Mouse (Mus musculus): ENCODE measurements around the gene Cyb5d1.

DNA sequence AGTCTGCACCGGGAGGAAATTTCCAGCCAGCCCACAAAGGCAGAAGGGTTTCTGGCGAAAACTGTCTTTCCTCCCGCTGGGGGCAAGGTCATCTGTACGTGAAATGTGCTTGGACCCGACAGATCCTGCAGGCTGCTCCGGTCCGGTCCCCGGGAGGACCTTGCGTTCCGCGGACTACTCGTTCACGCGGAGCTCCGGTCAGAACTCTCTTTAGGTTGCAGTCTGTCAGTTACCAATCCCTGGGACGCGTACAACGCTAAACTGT is 14.5 kb upstream of the Cyb5d1 start:
- TF ChIP-seq CTCF (IDR thresholded peaks at IDR 0.05; ENCODE audit: low read depth) (no peak), EP300 (IDR thresholded peaks at IDR 0.05; ENCODE audit: low read depth) (no peak)

Measured in liver, embryonic 14.5 days (tissue).